Mouse (Mus musculus) E14TG2a.4 (cell line): ENCODE measurements around the gene Aida.

Experiments
- CTCF ChIP-seq: conservative IDR thresholded peaks from 2 replicates; pipeline ENCODE4 v1.5.1; 2014; ENCODE audit warnings: low read length
- NANOG ChIP-seq: IDR thresholded peaks from 2 replicates; pipeline ENCODE4 v1.6.1; 2014; ENCODE audit warnings: borderline replicate concordance, low read length, mixed read lengths
- POU5F1 ChIP-seq: IDR thresholded peaks from 2 replicates; pipeline ENCODE4 v1.6.1; 2014; ENCODE audit warnings: low read length, borderline replicate concordance

DNA sequence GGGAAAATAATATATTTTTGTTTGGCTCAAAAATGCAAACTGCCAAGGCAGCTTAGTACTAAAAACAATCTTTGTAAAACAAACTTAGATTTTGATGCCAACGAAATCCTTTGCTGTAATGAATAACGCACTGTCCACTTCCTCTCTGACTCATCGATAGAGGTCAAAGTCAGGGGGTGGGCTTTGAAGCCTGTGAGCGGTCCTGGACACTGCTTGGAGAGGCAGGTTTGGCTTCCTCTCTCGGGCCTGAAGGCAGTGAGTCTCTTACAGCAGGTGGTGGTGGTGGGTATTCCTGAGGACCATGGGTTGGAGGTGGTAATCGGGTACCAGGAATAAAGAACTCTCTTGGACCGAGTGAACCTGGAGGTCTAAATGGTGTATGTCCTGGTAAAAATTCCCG lies 30.8 kb downstream of the Aida start:
- TF ChIP-seq CTCF: no peak
- TF ChIP-seq NANOG: no peak
- no peak for TF ChIP-seq POU5F1
